Mouse (Mus musculus) layer of hippocampus, adult 9-11 months (tissue): ENCODE results near the gene Dnaaf2.

Experiments
- DNase-seq: peaks from one replicate; pipeline ENCODE4 v3.0.0; 2022

Gene Dnaaf2

DNA sequence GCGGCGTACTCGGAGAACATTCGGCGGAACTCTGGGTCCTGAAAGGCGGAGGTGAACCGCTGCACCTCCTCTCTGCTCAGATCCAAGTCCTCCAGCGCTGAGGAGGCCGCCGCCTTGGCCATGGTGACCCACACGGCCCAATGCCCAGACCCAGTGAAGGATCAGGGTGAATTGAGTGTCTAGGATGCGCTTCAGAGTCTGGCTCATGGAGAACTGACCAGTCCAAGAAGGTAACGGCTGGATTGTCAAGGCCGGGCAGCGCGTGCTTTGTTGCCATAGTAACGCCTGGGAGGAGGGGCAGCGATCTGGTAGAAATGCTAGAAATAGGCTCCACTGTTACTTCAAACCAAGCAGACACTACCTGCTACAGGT, at the start of gene Dnaaf2:
TSS of gene Dnaaf2 (minus strand) at position 266 of the 372 bp plus-strand sequence.
- DNase-seq, result peak; percentile 60

- peak; percentile 63 for DNase-seq
These were observed 43.7 kb upstream of the Dnaaf2 start for GRCm38 (mm10) chr12:69241771-69242431.

DNA sequence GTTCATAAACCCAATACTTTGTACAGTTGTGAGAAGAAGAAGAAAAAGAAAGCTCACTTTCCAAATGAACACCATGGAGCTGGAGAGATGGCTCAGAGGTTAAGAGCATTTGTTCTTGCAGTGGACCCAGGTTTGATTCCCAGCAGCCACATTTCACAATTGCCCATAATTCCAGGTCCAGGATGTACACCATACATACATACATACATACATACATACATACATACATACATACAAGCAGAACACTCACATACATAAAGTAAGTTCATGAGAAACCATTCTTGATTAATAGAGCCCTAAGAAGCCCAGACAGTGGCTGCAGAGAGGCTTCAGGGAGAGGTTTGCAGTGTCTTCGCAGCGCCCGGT, 43.2 kb upstream of the Dnaaf2 start:
- DNase-seq, result no peak

GRCm38 (mm10) chr12:69240876-69241275, 42.6 kb upstream of the Dnaaf2 start, which contains the start of gene Klhdc1:
Gene Klhdc1 (plus strand): TSS chr12:69241176.
- DNase-seq, result no peak

GRCm38 (mm10) chr12:69238284-69238683, 40.1 kb upstream of the Dnaaf2 start:
- DNase-seq, result no peak

GRCm38 (mm10) chr12:69235782-69236181, 37.6 kb upstream of the Dnaaf2 start:
- no peak for DNase-seq

DNA sequence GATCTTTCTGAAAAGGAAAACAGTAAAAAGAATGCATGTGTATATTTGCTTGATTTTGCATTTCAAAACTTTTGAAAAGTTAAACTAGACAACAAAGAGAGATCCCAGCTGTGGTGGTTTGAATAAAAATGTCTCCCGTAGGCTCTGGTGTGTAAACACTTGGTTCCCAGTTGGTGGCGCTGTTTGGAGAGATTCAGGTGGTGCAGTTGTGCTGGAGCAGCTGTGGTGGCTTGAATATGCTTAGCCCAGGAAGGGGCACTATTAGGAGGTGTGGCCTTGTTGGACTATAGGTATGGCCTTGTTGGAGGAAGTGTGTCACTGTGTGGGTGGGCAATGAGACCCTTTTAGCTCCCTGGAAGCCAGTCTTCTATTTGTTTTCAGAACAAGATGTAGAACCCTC, 31.0 kb upstream of the Dnaaf2 start:
- no peak for DNase-seq

- peak; percentile 65 for DNase-seq
These were observed 29.7 kb upstream of the Dnaaf2 start, which contains the start of gene Pole2 for GRCm38 (mm10) chr12:69227776-69228466. Gene Pole2 (minus strand): TSS chr12:69228195.

GRCm38 (mm10) chr12:69220613-69221277, 22.5 kb upstream of the Dnaaf2 start:
- no peak for DNase-seq

GRCm38 (mm10) chr12:69216587-69216986, 18.4 kb upstream of the Dnaaf2 start:
- no peak for DNase-seq

GRCm38 (mm10) chr12:69215000-69215785, 17.0 kb upstream of the Dnaaf2 start:
- DNase-seq, result peak; percentile 80

- DNase-seq, result no peak
These were observed 16.2 kb upstream of the Dnaaf2 start for GRCm38 (mm10) chr12:69214393-69214792.

- no peak for DNase-seq
These were observed 15.1 kb upstream of the Dnaaf2 start for GRCm38 (mm10) chr12:69213186-69213777.

DNA sequence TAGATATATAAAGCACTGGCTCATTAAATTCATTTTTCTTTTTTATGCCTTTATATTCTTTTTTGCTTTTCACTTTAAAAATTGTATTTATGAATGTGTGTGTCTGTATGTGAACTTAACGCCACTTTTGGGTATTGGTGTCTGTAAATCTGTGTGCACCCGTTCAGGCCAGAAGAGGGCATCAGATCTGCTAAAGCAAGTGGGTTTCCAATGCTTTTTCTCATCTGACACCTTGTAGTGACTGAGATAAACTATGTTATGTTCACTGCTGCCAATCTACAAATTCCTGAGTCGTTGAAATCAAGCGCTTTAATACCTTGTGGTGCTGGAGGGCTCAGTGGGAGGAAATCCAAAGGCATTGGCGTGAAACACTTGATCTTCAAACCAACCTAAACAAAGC, 12.8 kb upstream of the Dnaaf2 start:
- DNase-seq, result no peak

DNA sequence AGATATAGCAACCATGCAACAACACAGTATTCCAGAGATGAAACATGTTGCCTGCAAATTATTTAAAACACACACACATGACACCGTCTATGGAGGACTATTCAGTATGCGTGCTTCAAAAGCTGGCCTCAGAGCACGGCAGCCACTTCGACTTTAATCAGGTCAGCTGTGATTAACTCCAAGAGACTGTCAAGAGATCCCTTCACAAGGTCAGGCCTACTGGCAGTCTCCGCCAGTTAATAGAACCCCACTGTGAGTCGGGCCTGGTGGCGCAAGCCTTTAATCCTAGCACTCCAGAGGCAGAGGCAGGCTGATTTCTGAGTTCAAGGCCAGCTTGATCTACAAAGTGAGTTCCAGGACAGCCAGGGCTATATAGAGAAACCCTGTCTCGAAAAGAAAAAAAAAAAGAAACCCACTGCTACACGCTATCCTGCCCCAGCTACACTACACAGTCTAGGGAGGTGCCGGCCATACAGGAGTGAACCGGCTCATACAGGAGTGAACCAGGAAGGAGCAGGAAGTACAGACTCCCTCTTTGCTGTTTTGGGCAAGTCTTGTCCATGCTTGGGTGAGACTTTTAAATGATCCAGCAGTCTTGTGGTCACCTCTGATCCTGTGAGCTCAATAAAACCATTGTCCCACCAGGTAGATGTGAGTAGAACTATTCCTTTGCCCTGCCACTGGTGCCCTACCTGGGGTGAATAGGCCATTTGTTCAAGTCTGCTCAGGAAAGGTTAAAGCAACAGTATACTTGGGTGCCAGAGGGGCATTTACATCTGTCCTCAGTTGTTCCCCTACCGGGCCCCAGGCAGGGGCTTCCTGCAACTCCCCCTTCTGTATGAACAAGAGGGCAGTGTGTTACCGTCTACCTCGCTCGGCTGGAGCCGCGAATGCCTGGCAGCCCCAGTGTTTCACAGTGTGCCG, 12.1 kb upstream of the Dnaaf2 start:
- no peak for DNase-seq

DNA sequence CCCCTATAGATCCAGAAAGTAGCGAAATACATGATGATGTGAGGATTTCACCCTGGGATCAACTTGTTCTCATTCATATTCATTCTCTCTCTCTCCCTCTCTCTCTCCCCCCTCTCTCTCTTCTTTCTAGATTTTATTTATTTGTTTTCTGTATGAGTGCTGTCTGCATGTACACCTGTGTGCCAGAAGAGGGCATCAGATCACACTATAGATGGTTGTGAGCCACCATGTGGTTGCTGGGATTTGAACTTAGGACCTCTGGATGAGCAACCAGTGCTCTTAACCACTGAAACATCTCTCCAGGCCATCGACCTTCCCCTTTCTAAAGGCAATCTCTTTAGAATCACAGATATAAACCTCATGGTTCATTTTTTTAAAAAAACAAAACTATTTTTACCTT, 10.3 kb upstream of the Dnaaf2 start:
- no peak for DNase-seq

DNA sequence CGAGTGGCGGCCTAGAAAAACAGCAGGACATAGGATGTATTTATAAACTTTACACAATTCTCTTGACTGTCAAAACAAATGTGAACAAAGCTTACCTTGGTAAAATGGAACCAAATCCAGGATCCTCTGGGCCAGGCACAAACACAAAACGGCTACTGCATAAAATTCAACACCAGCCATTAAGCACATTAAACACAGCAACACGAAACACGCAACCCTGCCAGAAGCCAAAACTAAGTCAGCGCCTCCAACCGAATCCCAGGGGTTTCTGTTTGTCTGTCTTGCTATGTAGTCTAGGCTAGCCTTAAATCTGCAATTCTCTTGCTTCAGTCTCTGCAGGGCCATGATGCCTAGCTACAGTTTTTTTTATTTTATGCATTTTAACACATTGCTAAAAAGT, 9.7 kb upstream of the Dnaaf2 start:
- DNase-seq, result no peak

- DNase-seq, result no peak
These were observed 9.2 kb upstream of the Dnaaf2 start for GRCm38 (mm10) chr12:69207396-69207795.

DNA sequence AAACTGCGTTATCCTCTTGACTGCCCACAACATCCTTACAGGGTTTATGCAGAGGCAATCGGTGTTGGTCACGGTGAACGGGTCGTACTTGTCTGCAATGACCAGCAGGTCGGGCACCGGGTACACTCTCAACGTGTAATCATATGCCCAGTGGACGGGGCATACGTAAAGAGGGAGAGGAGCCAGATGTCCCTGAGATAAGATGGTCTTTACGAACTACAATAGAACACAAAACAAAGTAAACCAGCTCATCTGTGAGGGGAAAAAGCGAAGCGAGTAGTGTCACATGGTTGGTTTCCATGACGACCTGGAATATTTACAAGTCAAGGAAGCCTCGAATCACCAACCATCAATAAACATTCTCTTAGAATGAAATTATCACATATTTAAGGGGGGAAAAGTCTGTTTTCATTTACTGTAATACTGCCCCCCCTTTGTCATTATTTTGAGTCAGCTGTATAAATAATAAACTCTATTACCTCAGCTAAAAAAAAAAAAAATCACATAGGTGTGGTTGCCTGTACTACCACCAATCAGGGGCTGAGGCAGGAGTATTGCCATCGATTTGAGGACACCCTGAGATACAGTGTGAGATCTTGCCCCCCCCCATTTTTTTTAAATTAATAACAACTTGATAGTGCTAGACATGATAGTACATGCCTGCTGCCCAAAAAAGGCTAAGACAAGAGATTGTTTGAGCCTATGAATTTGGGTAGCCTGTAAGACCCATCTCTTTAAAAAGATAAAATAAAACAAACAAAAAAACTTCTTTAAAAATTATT, 6.0 kb upstream of the Dnaaf2 start, which contains the start of gene Gm49384:
TSS of gene Gm49384 (minus strand) at position 216 of the 782 bp plus-strand sequence.
- no peak for DNase-seq

DNA sequence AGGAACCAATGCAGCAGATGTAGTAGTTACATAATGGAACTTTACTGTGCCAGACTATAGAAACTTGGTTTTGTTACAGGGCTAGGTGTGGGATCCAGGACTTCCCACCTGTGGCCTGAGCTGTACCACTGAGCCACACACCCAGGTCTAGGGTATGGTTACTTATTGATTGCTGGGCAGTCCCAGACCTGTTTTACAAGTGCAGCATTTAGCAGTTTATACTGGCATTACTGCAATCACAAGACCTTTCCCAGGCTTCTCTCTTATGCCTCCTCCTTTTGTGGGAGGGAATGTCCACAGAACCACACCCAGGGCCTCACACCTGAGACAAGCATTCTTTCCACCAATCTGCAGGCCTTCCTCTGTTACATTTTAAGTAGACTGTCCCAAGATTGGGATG, 756 bp upstream of the Dnaaf2 start:
- DNase-seq, result no peak
